Mouse (Mus musculus) hindbrain, embryonic 12.5 days (tissue): ENCODE data around the gene Tead2. TPM values are rescaled to one million over a fixed set of nuclear protein-coding genes. Genes with fewer than 3 reads are reported as not detected.

Experiments used
- ATAC-seq: fragments of 200-750 bp; cut with Nextera tagmentation; 2 replicates; pipeline ENCODE4 v1.8.0; 2017; ENCODE audit warnings: moderate TSS enrichment; ENCODE audit not compliant: low FRiP score
- H3K27ac ChIP-seq: fragments of 300-500 bp; sonication (generic); 2 replicates; pipeline ENCODE4 v1.5.1; 2016; ENCODE audit warnings: mild to moderate bottlenecking
- H3K27me3 ChIP-seq: fragments of 300-500 bp; sonication (generic); 2 replicates; pipeline ENCODE4 v1.6.1; 2016; ENCODE audit warnings: mild to moderate bottlenecking
- H3K36me3 ChIP-seq: fragments of 300-500 bp; sonication (generic); 2 replicates; pipeline ENCODE4 v1.6.1; 2016; ENCODE audit warnings: mild to moderate bottlenecking
- H3K4me1 ChIP-seq: fragments of 300-500 bp; sonication (generic); 2 replicates; pipeline ENCODE4 v1.6.1; 2016
- H3K4me2 ChIP-seq: fragments of 300-500 bp; sonication (generic); replicated peaks from 2 replicates; pipeline ENCODE4 v1.6.1; 2016; ENCODE audit warnings: mild to moderate bottlenecking
- H3K4me3 ChIP-seq: fragments of 300-500 bp; sonication (generic); 2 replicates; pipeline ENCODE4 v1.5.1; 2016; ENCODE audit warnings: mild to moderate bottlenecking
- H3K9ac ChIP-seq: fragments of 300-500 bp; sonication (generic); 2 replicates; pipeline ENCODE4 v1.6.1; 2016; ENCODE audit warnings: mild to moderate bottlenecking, moderate library complexity
- H3K9me3 ChIP-seq: fragments of 300-500 bp; sonication (generic); replicated peaks from 2 replicates; pipeline ENCODE4 v1.6.1; 2016; ENCODE audit warnings: mild to moderate bottlenecking
- WGBS: fragments of 180-500 bp; shearing (Covaris S2); methylation state at CpG from one replicate; pipeline ENCODE4 v1.1.7; 2016; 5-methylcytosine and 5-hydroxymethylcytosine counted together
- polyA plus RNA-seq: library from polyadenylated mRNA; unstranded; fragments of >200 nt; fragmentation: Nextera tagmentation; extraction: Ambion mirVana; gene quantifications from 2 replicates; pipeline ENCODE4 v1.2.1, GENCODE M21; 2016

Tead2 gene
- polyA plus RNA-seq, 1 experiment from 2014 or later, result 208 TPM

GRCm38 (mm10) chr7:45192585-45193310, 22.8 kb upstream of the Tead2 start:
- H3K27ac ChIP-seq, result no peak overlapping the region
- 75% methylated on average over 7 of the region's 7 CpGs for WGBS
- H3K27me3 ChIP-seq, result peaks cover 43% of the 10 kb centered on the region

GRCm38 (mm10) chr7:45193406-45193805, 22.1 kb upstream of the Tead2 start:
- Histone ChIP-seq H3K9ac (no peak overlapping the region), H3K27me3 (peaks cover 36% of the 10 kb centered on the region), H3K9me3 (no peaks in the 10 kb centered on the region), H3K4me2 (no peak overlapping the region), H3K4me3 (no peak overlapping the region), H3K27ac (no peak overlapping the region), H3K36me3 (no peaks in the 10 kb centered on the region), H3K4me1 (peaks cover 9% of the 10 kb centered on the region)
- 61% methylated on average over 5 of the region's 5 CpGs for WGBS
- ATAC-seq, result no peak

More at GRCm38 (mm10) chr7:45192585-45193310, 22.8 kb upstream of the Tead2 start:
- Histone ChIP-seq H3K4me1 (peaks cover 9% of the 10 kb centered on the region), H3K36me3 (no peaks in the 10 kb centered on the region), H3K9me3 (no peaks in the 10 kb centered on the region), H3K9ac (no peak overlapping the region), H3K4me2 (no peak overlapping the region), H3K4me3 (no peak overlapping the region)
- ATAC-seq, result no peak

- Histone ChIP-seq H3K27me3 (peaks cover 31% of the 10 kb centered on the region), H3K9me3 (no peaks in the 10 kb centered on the region), H3K9ac (no peak overlapping the region), H3K4me3 (no peak overlapping the region), H3K27ac (no peak overlapping the region), H3K4me2 (no peak overlapping the region), H3K36me3 (no peaks in the 10 kb centered on the region), H3K4me1 (peaks cover 9% of the 10 kb centered on the region)
- no peak for ATAC-seq
- WGBS, result 74% methylated on average over 17 of the region's 17 CpGs
Measured at GRCm38 (mm10) chr7:45193871-45194785, 21.4 kb upstream of the Tead2 start.

GRCm38 (mm10) chr7:45195341-45196175, 20.0 kb upstream of the Tead2 start:
- H3K9ac ChIP-seq, result no peak overlapping the region
- peaks cover 27% of the 10 kb centered on the region for H3K27me3 ChIP-seq
- 56% methylated on average over 13 of the region's 13 CpGs for WGBS
- no peaks in the 10 kb centered on the region for H3K36me3 ChIP-seq
- no peaks in the 10 kb centered on the region for H3K9me3 ChIP-seq
- no peak overlapping the region for H3K27ac ChIP-seq
- no peak overlapping the region for H3K4me3 ChIP-seq
- peaks cover 9% of the 10 kb centered on the region for H3K4me1 ChIP-seq
- H3K4me2 ChIP-seq, result no peak overlapping the region
- ATAC-seq, result no peak

GRCm38 (mm10) chr7:45196176-45196535, 19.4 kb upstream of the Tead2 start:
- H3K4me1 ChIP-seq, result peaks cover 9% of the 10 kb centered on the region
- peaks cover 29% of the 10 kb centered on the region for H3K27me3 ChIP-seq
- 80% methylated on average over 4 of the region's 4 CpGs for WGBS
- H3K27ac ChIP-seq, result no peak overlapping the region
- ATAC-seq, result no peak
- H3K36me3 ChIP-seq, result no peaks in the 10 kb centered on the region
- H3K4me3 ChIP-seq, result no peak overlapping the region
- H3K4me2 ChIP-seq, result no peak overlapping the region
- no peaks in the 10 kb centered on the region for H3K9me3 ChIP-seq
- no peak overlapping the region for H3K9ac ChIP-seq

GRCm38 (mm10) chr7:45196994-45197393, 18.6 kb upstream of the Tead2 start:
- no peak for ATAC-seq
- H3K36me3 ChIP-seq, result no peaks in the 10 kb centered on the region
- H3K27me3 ChIP-seq, result peaks cover 29% of the 10 kb centered on the region
- H3K9me3 ChIP-seq, result no peaks in the 10 kb centered on the region
- 64% methylated on average over 5 of the region's 5 CpGs for WGBS
- H3K9ac ChIP-seq, result no peak overlapping the region
- peaks cover 5% of the 10 kb centered on the region for H3K4me1 ChIP-seq
- H3K27ac ChIP-seq, result no peak overlapping the region
- H3K4me2 ChIP-seq, result no peak overlapping the region
- H3K4me3 ChIP-seq, result no peak overlapping the region

GRCm38 (mm10) chr7:45198435-45198834, 17.1 kb upstream of the Tead2 start:
- WGBS, result 10% methylated on average over 5 of the region's 5 CpGs
- peak; percentile 36; the same call in 1 of the 2 replicates for ATAC-seq
- H3K27me3 ChIP-seq, result peaks cover 33% of the 10 kb centered on the region
- peak overlapping the region; percentile 27; the same call in 1 of the 2 replicates for H3K9ac ChIP-seq
- no peak overlapping the region for H3K27ac ChIP-seq
- peaks cover 2% of the 10 kb centered on the region; the same call in 1 of the 2 replicates for H3K4me1 ChIP-seq
- H3K36me3 ChIP-seq, result no peaks in the 10 kb centered on the region
- 0 out of 2 replicates have a peak overlapping the region, but pooled peaks have one; percentile 13 for H3K4me2 ChIP-seq
- no peaks in the 10 kb centered on the region for H3K9me3 ChIP-seq
- H3K4me3 ChIP-seq, result no peak overlapping the region

GRCm38 (mm10) chr7:45198961-45199360, 16.6 kb upstream of the Tead2 start:
- WGBS, result 83% methylated on average over 11 of the region's 11 CpGs
- Histone ChIP-seq H3K4me2 (no peak overlapping the region), H3K36me3 (no peaks in the 10 kb centered on the region), H3K27ac (no peak overlapping the region), H3K4me1 (peaks cover 2% of the 10 kb centered on the region; the same call in 1 of the 2 replicates), H3K27me3 (peaks cover 29% of the 10 kb centered on the region), H3K9me3 (no peaks in the 10 kb centered on the region), H3K4me3 (no peak overlapping the region), H3K9ac (no peak overlapping the region)
- no peak for ATAC-seq

- no peak overlapping the region for H3K9ac ChIP-seq
- H3K4me1 ChIP-seq, result peaks cover 2% of the 10 kb centered on the region; the same call in 1 of the 2 replicates
- no peaks in the 10 kb centered on the region for H3K36me3 ChIP-seq
- no peak overlapping the region for H3K4me2 ChIP-seq
- no peak overlapping the region for H3K27ac ChIP-seq
- no peak for ATAC-seq
- H3K27me3 ChIP-seq, result peaks cover 21% of the 10 kb centered on the region
- 69% methylated on average over 10 of the region's 10 CpGs for WGBS
- no peaks in the 10 kb centered on the region for H3K9me3 ChIP-seq
- no peak overlapping the region for H3K4me3 ChIP-seq
Measured at GRCm38 (mm10) chr7:45202654-45203053, 12.9 kb upstream of the Tead2 start.

GRCm38 (mm10) chr7:45204380-45205143, 11.0 kb upstream of the Tead2 start, which contains the start of gene Ccdc155:
Gene Ccdc155 (minus strand): TSS chr7:45204892.
- peak; percentile 97 for ATAC-seq
- H3K4me1 ChIP-seq, result no peaks in the 10 kb centered on the region
- WGBS, result 9% methylated on average over 44 of the region's 44 CpGs
- H3K9ac ChIP-seq, result peak within 1 kb of the TSS; percentile 62
- peak within 1 kb of the TSS; percentile 42 for H3K4me3 ChIP-seq
- no peaks in the 10 kb centered on the region for H3K9me3 ChIP-seq
- H3K4me2 ChIP-seq, result peak within 1 kb of the TSS; percentile 48
- no peaks in the 10 kb centered on the region for H3K36me3 ChIP-seq
- H3K27ac ChIP-seq, result peak within 1 kb of the TSS; percentile 75
- H3K27me3 ChIP-seq, result peaks cover 19% of the 10 kb centered on the region

- Histone ChIP-seq H3K36me3 (no peaks in the 10 kb centered on the region), H3K27ac (no peak overlapping the region), H3K4me2 (no peak overlapping the region), H3K4me3 (no peak overlapping the region), H3K9ac (no peak overlapping the region), H3K9me3 (no peaks in the 10 kb centered on the region), H3K4me1 (peaks cover 4% of the 10 kb centered on the region; the same call in 1 of the 2 replicates), H3K27me3 (peaks cover 32% of the 10 kb centered on the region)
- ATAC-seq, result no peak
- 77% methylated on average over 6 of the region's 6 CpGs for WGBS
Measured at GRCm38 (mm10) chr7:45208260-45208659, 7.3 kb upstream of the Tead2 start.
